Mouse (Mus musculus): ENCODE data around the gene Stk32b. TPM values are rescaled to one million over a fixed set of nuclear protein-coding genes. Genes with fewer than 3 reads are reported as not detected.

Stk32b gene
- total and polyA plus RNA-seq, 3 experiments: 0.05 TPM; not detected in 2

GRCm38 (mm10) chr5:37743889-37744707 lies 27.1 kb upstream of the Stk32b start:
- DNase-seq (ENCODE audit: low spot score) (no peak), ATAC-seq (ENCODE audit: extremely low read depth, insufficient number of reproducible peaks, low FRiP score, poor library complexity, severe bottlenecking) (no peak)
- Histone ChIP-seq H3K36me3 (replicated peaks) (no peaks in the 10 kb centered on the region), H3K4me1 (ENCODE audit: insufficient read depth, low read depth, low read length) (no peaks in the 10 kb centered on the region), H3K9me3 (replicated peaks) (0 out of 2 replicates have a peak, but pooled peaks cover 8% of the 10 kb centered on the region), H3K4me3 (ENCODE audit: low read depth, low read length) (no peak overlapping the region), H3K27me3 (ENCODE audit: insufficient read depth, low read length) (no peaks in the 10 kb centered on the region)
- TF ChIP-seq GATA1 (IDR thresholded peaks at IDR 0.05; ENCODE audit: borderline replicate concordance, low read length) (no peak), CTCF (IDR thresholded peaks at IDR 0.05; ENCODE audit: low read depth, low read length) (no peak), POLR2AphosphoS5 (IDR thresholded peaks at IDR 0.05; ENCODE audit: insufficient replicate concordance, low read depth, low read length) (no peak), TAL1 (conservative IDR thresholded peaks at IDR 0.05; ENCODE audit: low read depth, low read length) (no peak), GATA2 (IDR thresholded peaks at IDR 0.05; ENCODE audit: borderline replicate concordance, low read depth, low read length) (no peak)

- Histone ChIP-seq H3K4me3 (ENCODE audit: low read depth, low read length) (no peak overlapping the region), H3K9me3 (replicated peaks) (peaks cover 32% of the 10 kb centered on the region), H3K27me3 (ENCODE audit: insufficient read depth, low read length) (no peaks in the 10 kb centered on the region), H3K4me1 (ENCODE audit: insufficient read depth, low read depth, low read length) (no peaks in the 10 kb centered on the region), H3K36me3 (replicated peaks) (no peaks in the 10 kb centered on the region)
- DNase-seq (ENCODE audit: low spot score) (no peak), ATAC-seq (ENCODE audit: extremely low read depth, insufficient number of reproducible peaks, low FRiP score, poor library complexity, severe bottlenecking) (no peak)
- no peak for TF ChIP-seq TAL1 (conservative IDR thresholded peaks at IDR 0.05; ENCODE audit: low read depth, low read length)
- no peak for TF ChIP-seq GATA2 (IDR thresholded peaks at IDR 0.05; ENCODE audit: borderline replicate concordance, low read depth, low read length)
- TF ChIP-seq POLR2AphosphoS5 (IDR thresholded peaks at IDR 0.05; ENCODE audit: insufficient replicate concordance, low read depth, low read length): no peak
- TF ChIP-seq GATA1 (IDR thresholded peaks at IDR 0.05; ENCODE audit: borderline replicate concordance, low read length): no peak
- TF ChIP-seq CTCF (IDR thresholded peaks at IDR 0.05; ENCODE audit: low read depth, low read length): no peak
These were observed 19.2 kb upstream of the Stk32b start for GRCm38 (mm10) chr5:37736213-37736612.

- Histone ChIP-seq H3K4me3 (ENCODE audit: low read depth, low read length) (no peak within 1 kb of the TSS), H3K27me3 (ENCODE audit: insufficient read depth, low read length) (no peaks in the 10 kb centered on the region), H3K4me1 (ENCODE audit: insufficient read depth, low read depth, low read length) (no peaks in the 10 kb centered on the region), H3K36me3 (replicated peaks) (no peaks in the 10 kb centered on the region), H3K9me3 (replicated peaks) (peaks cover 30% of the 10 kb centered on the region)
- DNase-seq (ENCODE audit: low spot score) (no peak), ATAC-seq (ENCODE audit: extremely low read depth, insufficient number of reproducible peaks, low FRiP score, poor library complexity, severe bottlenecking) (no peak)
- TF ChIP-seq GATA2 (IDR thresholded peaks at IDR 0.05; ENCODE audit: borderline replicate concordance, low read depth, low read length): no peak
- no peak for TF ChIP-seq GATA1 (IDR thresholded peaks at IDR 0.05; ENCODE audit: borderline replicate concordance, low read length)
- TF ChIP-seq CTCF (IDR thresholded peaks at IDR 0.05; ENCODE audit: low read depth, low read length): no peak
- TF ChIP-seq TAL1 (conservative IDR thresholded peaks at IDR 0.05; ENCODE audit: low read depth, low read length): no peak
- no peak for TF ChIP-seq POLR2AphosphoS5 (IDR thresholded peaks at IDR 0.05; ENCODE audit: insufficient replicate concordance, low read depth, low read length)
These were observed 18.3 kb upstream of the Stk32b start, which contains the start of gene Cytl1 for GRCm38 (mm10) chr5:37735224-37735623. Gene Cytl1, plus strand, starts transcription at chr5:37735519.

DNA sequence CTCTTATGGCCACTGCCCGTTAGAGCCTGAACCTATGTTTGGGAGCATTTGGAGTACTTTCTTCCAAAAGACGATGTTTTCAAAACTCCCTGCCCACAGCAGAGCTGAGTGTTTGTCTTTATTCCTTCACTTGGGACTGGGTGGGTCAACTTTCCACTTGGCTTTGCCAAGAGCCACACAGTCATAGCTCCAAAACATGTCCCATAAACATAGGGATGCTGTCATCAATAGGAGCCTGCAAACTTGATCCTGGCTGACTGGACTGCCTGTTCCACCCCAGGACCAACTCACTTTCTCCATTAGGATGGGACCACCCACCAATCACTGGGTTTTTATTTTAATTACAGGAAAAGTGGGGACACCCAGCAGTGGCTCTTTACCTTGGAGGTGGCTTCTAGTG lies 13.8 kb upstream of the Stk32b start:
- ATAC-seq (ENCODE audit: extremely low read depth, insufficient number of reproducible peaks, low FRiP score, poor library complexity, severe bottlenecking): no peak
- DNase-seq (ENCODE audit: low spot score): no peak
- H3K9me3 ChIP-seq (replicated peaks): peaks cover 31% of the 10 kb centered on the region
- no peak overlapping the region for H3K4me3 ChIP-seq (ENCODE audit: low read depth, low read length)
- H3K4me1 ChIP-seq (ENCODE audit: insufficient read depth, low read depth, low read length): no peaks in the 10 kb centered on the region
- no peaks in the 10 kb centered on the region for H3K36me3 ChIP-seq (replicated peaks)
- TF ChIP-seq POLR2AphosphoS5 (IDR thresholded peaks at IDR 0.05; ENCODE audit: insufficient replicate concordance, low read depth, low read length) (no peak), GATA2 (IDR thresholded peaks at IDR 0.05; ENCODE audit: borderline replicate concordance, low read depth, low read length) (no peak), GATA1 (IDR thresholded peaks at IDR 0.05; ENCODE audit: borderline replicate concordance, low read length) (no peak), TAL1 (conservative IDR thresholded peaks at IDR 0.05; ENCODE audit: low read depth, low read length) (no peak), CTCF (IDR thresholded peaks at IDR 0.05; ENCODE audit: low read depth, low read length) (no peak)
- no peaks in the 10 kb centered on the region for H3K27me3 ChIP-seq (ENCODE audit: insufficient read depth, low read length)

- H3K4me3 ChIP-seq (ENCODE audit: low read depth, low read length): no peak overlapping the region
- ATAC-seq (ENCODE audit: extremely low read depth, insufficient number of reproducible peaks, low FRiP score, poor library complexity, severe bottlenecking) (no peak), DNase-seq (ENCODE audit: low spot score) (no peak)
- no peaks in the 10 kb centered on the region for H3K4me1 ChIP-seq (ENCODE audit: insufficient read depth, low read depth, low read length)
- H3K27me3 ChIP-seq (ENCODE audit: insufficient read depth, low read length): no peaks in the 10 kb centered on the region
- H3K9me3 ChIP-seq (replicated peaks): peaks cover 19% of the 10 kb centered on the region
- no peaks in the 10 kb centered on the region for H3K36me3 ChIP-seq (replicated peaks)
- no peak for TF ChIP-seq CTCF (IDR thresholded peaks at IDR 0.05; ENCODE audit: low read depth, low read length)
- no peak for TF ChIP-seq GATA2 (IDR thresholded peaks at IDR 0.05; ENCODE audit: borderline replicate concordance, low read depth, low read length)
- no peak for TF ChIP-seq POLR2AphosphoS5 (IDR thresholded peaks at IDR 0.05; ENCODE audit: insufficient replicate concordance, low read depth, low read length)
- no peak for TF ChIP-seq TAL1 (conservative IDR thresholded peaks at IDR 0.05; ENCODE audit: low read depth, low read length)
- no peak for TF ChIP-seq GATA1 (IDR thresholded peaks at IDR 0.05; ENCODE audit: borderline replicate concordance, low read length)
These were observed 8.4 kb upstream of the Stk32b start for GRCm38 (mm10) chr5:37725220-37725886.

DNA sequence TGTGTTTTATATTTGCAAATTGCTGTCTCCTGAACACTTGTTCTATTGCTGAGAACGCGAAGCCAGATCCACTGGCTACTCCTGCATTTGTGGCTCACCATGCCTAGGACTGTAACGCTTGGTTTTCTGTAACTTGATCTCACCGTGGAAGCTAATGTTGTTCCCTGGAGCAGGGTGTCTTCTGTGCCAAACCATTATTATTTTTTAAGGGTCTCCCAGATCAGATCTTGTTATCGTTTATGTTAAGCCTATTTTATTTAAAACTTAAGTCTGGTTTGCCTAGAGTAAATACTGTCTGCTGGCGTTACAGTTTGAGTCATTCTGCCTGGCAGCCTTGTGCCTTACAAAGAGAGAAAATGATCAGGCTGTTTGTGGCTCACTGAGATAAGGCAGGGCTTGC lies 3.7 kb upstream of the Stk32b start:
- H3K9me3 ChIP-seq (replicated peaks): peaks cover 20% of the 10 kb centered on the region
- no peak overlapping the region for H3K4me3 ChIP-seq (ENCODE audit: low read depth, low read length)
- H3K4me1 ChIP-seq (ENCODE audit: insufficient read depth, low read depth, low read length): no peaks in the 10 kb centered on the region
- ATAC-seq (ENCODE audit: extremely low read depth, insufficient number of reproducible peaks, low FRiP score, poor library complexity, severe bottlenecking): no peak
- H3K27me3 ChIP-seq (ENCODE audit: insufficient read depth, low read length): peaks cover 10% of the 10 kb centered on the region; the same call in 1 of the 2 replicates
- TF ChIP-seq GATA2 (IDR thresholded peaks at IDR 0.05; ENCODE audit: borderline replicate concordance, low read depth, low read length): no peak
- no peak for TF ChIP-seq GATA1 (IDR thresholded peaks at IDR 0.05; ENCODE audit: borderline replicate concordance, low read length)
- no peak for TF ChIP-seq POLR2AphosphoS5 (IDR thresholded peaks at IDR 0.05; ENCODE audit: insufficient replicate concordance, low read depth, low read length)
- no peak for TF ChIP-seq TAL1 (conservative IDR thresholded peaks at IDR 0.05; ENCODE audit: low read depth, low read length)
- no peak for TF ChIP-seq CTCF (IDR thresholded peaks at IDR 0.05; ENCODE audit: low read depth, low read length)
- no peak for DNase-seq (ENCODE audit: low spot score)
- no peaks in the 10 kb centered on the region for H3K36me3 ChIP-seq (replicated peaks)
